Mouse (Mus musculus): ENCODE measurements around the gene Trpv4.

Trpv4 gene

DNA sequence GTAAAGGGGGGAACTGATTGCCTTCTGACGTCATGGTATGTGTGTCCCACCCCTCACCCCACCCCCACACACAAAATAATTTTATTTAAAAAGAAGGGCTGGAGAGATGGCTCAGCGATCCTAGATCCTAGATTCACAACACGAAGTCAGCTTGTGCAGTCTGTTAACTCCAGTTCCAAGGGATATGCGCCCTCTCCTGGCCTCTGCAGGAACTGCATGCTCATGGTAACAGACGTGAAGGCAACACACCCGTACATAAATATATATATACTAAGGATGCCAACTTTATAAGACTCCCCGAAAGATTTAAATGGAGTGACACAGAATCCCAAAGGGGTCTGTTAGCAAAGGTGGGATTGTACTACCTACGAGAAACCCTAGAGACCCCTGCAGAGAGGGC is 39.4 kb downstream of the Trpv4 start:
- peak; percentile 82 for DNase-seq (ENCODE audit: low read depth)

DNA sequence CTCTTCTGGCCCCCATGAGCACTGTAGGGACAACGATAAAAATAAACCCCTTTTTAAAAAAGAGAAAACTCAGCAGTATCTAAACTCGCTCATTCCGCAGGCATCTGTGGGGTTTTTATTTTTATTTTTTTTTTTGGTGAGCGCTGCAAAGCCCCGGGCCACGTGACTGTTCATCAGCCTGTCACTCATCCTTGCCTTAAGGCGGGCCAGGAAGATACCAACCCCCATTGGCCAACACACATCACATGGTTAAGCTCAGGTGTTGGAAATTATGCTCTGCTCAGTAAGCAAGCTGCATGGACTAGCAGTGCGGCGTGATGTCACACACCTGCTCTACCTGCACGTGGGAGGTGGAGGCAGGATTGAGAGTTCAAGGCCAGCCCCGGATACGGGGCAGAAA is 40.4 kb downstream of the Trpv4 start:
- DNase-seq (ENCODE audit: low read depth): peak; percentile 35

DNA sequence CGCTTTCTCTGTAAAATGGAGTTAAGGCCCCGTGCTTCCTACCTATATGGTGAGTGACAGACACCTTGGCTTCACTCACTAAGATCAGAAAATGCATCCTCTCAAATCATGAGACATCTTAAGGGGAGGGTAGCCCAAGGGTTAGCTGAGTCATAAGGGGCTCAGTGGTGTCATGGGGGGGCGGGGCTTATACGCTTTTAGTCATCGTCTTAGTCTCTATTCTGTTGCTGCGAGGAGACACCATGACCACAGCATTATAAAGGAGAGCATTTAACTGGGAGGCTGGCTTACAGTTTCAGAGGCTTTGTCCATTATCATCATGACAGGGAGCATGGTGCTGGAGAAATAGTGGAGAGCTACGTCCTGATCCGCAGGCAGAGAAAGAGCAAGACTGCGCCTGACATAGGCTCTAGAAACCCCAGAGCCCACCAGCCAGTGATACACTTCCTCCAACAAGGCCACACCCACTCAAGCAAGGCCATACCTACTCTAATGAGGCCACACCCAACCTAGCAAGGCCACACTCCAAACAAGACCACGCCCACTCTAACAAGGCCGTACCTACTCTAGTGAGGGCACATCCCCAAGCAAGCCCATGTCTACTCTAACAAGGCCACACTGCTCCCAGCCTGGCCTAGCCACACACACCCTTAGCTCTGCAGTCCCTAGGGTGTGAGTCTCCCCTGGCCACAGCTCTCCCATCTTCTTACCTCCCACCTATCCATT is 41.7 kb downstream of the Trpv4 start:
- DNase-seq (ENCODE audit: low read depth): peak; percentile 76

DNA sequence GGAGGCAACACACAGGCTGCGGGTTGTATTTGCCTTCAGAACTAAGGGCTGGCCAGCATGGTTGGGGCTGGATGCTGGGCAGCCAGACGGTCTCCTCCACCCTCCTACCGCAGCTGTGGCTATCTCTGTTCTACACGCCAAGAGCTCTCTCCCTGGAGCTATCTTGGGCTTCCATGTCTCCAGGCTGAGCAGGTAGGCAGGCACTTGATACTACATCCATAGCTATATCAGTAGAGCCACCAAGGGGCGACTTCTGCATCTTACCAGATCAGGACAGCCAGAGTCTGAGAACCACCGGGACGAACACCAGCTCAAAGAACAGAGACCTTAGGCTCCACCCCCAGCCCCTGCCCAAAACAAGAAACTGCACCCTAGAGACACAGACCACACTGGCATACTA is 43.4 kb downstream of the Trpv4 start:
- DNase-seq (ENCODE audit: low read depth): no peak

DNA sequence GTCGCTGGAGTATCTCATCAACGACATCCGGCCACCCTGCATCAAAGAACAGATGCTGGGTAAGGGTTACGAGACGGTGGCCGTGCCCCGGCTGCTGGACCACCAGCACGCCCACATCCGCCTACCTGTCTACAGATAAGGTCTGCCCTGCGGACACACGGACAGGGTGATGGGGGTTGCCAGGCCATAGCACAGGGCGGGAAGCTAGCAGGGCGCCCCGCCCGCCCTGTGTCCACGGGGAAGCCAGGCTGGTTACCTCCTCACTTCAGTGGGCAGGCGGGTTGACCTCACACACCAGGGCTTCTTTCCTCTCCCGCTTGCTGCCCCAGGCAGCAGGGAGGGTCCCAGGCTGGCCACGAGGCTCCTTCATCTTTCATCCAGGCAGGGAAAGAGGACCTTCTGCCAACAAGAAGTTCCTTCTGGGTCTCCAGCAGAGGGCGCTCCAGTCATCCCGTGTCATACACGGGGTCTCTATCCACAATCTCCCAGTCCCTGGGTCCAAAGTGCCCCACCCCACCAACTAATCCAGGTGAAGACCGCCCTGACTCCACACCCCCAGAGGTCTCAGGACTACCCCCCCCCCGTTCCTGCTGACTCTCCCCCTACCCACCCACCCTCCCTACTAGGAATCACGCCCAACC is 46.1 kb downstream of the Trpv4 start:
- DNase-seq (ENCODE audit: low read depth): peak; percentile 45

DNA sequence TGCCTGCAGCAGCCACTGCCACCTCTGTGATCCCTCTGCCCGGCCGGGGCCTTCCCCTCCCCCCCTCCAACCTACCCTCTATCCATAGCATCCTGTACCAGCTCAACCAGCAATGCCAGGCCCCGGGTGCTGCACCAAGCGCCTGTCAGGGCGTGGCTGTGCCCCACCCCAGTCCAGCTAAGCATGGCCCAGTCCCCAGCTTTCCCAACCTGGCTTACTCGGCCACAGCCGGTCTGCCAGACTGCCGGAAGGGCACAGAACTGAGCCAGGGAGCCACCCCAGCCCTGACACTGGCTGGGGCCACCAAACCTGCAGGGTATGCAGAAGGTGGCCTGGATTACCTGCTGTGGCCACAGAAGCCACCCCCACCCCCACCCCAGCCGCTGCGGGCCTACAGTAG is 47.0 kb downstream of the Trpv4 start:
- no peak for DNase-seq (ENCODE audit: low read depth)

DNA sequence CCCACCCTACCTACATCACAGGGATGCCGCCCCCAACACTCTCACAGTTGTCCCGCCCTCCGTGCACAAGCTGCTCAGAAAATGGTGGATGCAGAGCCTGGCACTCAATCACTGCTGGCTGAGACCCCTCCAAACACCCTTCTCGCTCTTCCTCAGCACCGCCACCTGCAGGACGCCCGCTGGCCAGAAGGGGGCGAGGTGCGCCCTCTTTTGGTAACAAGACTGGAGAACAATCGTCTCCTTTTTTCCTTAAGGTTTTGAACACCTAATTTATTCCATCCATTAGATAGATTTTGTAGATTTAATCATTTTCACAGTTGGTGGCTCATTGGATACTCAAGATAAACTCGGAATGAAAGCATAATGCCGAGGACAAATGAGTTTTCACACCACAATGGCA is 49.7 kb downstream of the Trpv4 start:
- DNase-seq (ENCODE audit: low read depth): peak; percentile 54

DNA sequence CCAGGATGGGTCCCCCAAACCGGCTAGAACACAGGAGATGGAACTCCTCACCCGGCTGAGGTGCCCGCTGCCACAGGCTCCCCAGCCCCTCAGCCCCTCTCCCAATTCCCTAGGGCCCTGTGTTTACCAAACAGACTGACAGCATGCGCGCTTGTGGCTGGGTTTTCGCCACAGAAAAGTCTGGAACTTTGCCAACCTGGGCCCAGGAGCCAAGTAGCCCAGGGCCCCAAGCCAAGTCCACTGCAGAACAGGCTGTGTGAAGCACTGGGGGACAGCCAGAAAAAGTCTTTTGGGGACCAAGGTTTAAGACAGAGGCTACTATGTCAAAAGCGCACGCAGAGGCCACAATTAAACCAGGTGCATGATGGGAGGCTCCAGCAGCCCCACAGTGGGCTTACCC is 50.6 kb downstream of the Trpv4 start:
- DNase-seq (ENCODE audit: low read depth): no peak

DNA sequence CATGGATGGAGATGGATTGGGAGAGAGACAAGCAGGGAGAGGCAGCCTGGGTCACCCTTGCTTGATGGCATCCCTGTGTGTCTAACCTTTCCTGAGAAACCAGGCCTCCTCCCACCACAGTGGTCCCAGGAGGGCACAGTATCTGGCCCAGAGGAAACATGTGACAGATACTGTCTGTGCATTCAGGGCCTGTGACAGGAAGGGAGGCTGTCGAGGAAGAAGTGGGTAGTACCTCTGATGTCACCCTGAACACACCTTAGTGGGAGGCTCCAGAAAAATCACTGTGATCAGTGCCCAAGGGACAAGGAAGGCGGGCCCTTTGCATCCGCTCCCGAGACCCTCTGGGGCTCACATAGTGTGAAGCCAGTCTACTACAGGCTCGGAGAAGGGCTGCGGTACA is 52.2 kb downstream of the Trpv4 start:
- no peak for DNase-seq (ENCODE audit: low read depth)

DNA sequence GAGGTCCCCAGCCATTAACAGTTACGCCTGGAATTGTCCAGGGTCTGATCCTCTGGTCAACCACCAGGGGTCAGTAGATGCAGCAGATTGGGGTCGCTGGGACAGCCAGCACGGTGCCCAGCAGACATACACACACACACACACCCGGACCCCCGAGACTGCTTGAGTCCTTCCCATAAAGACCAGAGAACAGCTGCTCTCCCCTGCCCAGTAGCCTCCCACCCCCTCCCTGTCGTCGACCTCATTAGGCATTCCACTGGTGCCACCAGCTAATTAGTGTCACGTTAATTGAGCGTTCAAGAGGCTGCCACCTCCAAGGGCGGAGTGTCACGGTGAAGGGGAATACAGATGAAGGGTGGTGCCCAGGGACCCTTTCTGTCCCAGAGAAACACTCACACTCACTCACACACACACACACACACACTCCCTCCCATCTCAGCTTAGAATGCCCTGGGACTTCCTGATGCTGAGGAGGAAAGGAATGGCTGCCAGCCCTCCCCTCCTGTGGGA is 53.4 kb downstream of the Trpv4 start:
- DNase-seq (ENCODE audit: low read depth): peak; percentile 36

DNA sequence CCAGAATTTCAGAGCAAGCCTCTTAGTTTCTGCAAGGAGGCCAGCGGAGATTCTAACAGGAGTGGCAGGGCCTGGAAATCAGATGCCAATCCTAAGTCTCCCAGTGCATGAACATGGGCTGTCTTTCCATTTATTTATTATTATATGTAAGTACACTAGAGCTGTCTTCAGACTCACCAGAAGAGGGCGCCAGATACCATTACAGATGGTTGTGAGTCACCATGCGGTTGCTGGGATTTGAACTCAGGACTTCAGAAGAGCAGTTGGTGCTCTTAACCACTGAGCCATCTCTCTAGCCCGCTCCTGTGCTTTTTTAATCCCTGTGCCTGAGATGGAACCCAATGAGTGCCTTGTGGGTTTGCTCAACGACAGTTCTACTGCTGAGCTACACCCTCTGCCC is 54.2 kb downstream of the Trpv4 start:
- peak; percentile 61 for DNase-seq (ENCODE audit: low read depth)

DNA sequence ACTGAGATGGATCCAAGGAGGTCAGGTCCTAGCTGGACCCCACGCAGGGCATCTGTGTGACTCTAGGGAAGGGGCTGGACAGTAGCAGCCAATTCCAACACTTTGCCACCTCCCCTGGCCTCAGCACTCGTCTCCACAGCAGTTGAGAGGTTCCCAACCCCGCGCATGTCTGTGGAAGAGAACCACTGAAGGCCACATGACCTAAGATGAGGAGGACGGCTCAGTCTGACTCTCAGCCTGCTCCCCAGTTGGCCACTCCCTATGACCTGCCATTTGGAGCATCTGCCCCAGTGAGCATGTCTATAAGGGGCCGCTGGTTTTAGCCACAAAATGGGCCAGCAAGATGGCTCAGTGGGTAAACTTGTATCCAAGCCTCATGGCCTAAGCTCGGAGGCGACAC is 56.2 kb downstream of the Trpv4 start:
- DNase-seq (ENCODE audit: low read depth): no peak

DNA sequence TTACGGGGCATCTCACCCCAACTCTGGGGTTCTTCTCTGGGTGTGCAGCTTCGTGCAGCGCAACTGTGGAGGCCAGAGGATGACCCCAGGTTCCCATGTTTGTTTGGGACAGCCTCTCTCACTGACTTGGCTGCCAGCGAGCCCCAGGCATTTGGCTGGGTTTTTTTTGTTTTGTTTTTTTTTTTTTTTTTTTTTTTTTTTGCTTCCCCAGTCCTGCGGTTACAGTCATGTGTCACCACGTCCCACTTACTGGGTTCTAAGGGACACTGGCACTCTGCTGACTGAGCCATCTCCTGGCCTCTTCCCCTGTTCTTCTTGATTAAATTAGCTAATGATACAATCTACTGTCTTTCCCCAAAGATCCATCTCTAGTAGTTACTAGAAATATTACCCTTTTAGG is 60.6 kb downstream of the Trpv4 start:
- DNase-seq (ENCODE audit: low read depth): peak; percentile 48

DNA sequence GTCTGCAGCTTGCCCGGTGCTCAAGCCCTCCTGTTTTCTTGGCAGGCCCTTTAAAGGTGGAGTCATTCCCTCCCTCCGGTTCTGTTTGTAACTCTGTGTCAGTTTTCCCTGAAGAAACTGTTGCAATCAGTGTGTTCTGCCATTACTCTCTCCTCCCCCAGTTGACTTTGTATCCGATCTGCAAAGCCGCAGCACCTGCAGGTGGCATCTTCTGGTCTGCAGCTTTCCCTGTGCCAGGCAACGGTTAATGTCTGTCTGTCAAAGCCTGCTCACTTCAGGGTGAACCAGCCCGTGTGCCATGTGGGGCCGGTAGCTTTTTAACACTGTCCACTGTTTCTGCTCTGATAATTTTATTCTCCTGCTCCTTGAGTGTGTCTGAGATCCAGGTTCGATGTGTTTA is 61.0 kb downstream of the Trpv4 start:
- DNase-seq (ENCODE audit: low read depth): no peak

DNA sequence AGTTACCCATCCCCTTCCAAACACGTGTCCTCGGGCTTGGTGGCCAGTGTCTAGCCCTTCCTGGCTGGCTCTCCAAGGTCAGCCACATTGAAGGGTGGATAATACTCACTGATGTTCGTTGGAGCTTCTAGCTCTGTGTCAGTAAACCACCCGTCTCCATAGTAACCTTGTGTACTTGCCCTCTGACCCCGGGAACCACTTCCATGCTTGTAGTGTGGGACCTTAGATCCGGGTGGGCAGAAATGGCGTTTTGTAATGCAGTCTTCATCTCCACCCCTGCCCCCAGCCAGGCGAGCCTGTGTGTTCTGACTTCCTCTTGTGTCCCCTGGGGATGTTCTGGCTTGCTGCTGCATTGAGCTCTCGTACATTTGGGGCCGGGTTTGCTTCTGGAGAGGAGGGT is 61.6 kb downstream of the Trpv4 start:
- DNase-seq (ENCODE audit: low read depth): peak; percentile 41

DNA sequence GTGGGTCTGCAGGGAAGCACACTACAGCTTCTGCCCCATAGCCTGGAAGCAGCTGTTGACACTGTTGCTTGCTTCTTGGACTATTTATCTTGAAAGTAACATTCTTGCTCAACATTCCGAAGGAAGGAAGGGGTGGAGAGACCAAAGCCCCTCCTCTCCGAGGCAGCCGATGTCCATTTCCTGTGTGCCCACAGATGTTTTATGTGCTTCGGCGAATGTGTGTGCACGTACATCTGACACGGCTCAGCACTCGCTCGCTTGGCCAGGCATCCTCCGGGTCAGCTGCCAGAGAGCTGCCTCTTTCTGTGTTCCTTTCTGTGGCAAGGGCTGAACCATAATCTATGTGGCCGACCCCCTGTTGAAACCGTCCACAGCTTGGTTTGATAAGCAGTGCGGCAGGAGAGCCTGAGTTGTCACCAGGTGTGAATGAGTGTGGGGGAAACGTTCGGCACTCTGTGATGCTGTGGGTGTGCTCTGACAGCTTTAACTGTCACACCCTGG is 63.4 kb downstream of the Trpv4 start:
- DNase-seq (ENCODE audit: low read depth): peak; percentile 87

DNA sequence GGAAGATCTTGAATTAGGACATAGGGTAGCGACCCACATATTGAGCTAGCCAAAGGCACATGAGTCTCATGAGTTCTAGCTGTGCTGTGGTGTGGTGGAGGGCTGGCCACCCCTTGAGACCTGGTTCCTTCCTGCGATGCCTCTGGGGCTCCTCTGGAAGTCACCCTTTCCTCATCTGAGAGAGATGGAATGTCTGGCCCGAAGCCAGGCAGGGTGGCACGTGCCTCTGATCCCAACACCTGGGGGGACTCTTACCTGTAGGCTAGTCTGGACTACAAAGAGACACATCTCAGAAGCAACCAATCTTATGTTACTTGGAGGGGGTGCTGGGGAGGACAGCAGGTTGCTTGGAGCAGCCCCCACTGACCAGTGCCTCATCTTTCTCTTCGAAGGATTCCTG is 64.3 kb downstream of the Trpv4 start:
- DNase-seq (ENCODE audit: low read depth): no peak

DNA sequence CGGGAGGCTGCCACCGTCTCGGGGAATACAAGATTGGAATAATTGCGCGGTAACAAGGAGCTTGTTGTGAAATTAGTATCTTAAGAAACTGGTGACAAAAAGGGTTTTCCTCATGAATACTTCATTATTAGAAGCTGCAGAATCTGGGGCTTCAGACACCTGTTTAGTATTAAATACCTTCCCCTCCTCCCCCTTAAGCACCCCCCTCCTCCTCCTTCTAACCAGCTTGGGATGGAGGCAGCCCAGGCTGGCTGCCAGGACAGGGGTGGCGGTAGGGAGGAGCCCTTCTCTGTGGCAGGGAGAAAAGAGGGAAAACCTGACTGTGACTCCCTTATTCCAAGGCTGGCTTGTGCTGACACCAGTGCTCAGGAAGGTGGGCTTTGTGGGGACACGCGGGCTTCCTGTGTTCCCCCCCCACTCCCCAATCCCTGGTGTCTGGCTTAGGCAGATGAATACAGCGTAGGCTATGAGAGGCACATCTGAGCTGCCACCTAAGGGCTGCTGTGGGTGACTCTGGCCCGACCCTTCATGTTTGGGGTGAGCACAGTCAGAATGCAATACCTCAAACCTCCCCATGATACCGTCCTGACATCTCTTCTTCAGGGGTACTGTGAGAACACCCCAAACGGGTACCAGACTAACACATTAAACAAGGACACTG is 64.9 kb downstream of the Trpv4 start:
- DNase-seq (ENCODE audit: low read depth): no peak

DNA sequence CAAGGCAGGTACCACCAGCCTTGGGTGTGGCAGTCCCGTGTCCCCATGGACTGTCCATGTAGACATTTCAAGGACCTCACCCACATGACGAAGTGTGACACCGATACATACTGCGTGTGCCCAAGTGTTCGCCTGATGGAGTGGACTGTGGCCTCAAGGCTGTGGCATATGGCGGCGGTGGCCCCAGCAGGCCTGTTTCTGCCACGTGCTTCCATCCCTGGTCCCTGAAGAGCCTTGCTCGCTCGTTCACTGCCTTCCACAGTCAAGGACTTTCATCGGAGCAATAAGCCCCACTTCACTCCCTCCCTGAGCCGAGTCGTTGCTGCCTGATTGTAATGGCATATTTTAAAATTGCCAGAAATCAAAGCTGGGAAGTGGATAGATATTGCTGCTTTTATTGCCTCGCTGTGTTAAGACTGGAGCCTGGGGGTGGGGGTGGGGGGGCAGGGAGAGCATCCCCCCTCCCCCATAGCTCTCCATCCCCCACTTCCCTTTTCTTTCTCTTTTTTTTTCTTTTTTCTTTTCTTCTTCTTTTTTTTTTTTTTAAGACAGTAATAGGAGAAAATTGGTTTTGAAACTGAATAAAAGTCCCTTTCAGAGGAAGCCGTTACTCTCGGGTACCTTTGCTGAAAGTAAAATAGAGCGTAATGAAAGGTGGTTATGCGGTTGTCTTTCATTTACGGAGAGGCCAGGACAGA is 65.6 kb downstream of the Trpv4 start:
- DNase-seq (ENCODE audit: low read depth): no peak

DNA sequence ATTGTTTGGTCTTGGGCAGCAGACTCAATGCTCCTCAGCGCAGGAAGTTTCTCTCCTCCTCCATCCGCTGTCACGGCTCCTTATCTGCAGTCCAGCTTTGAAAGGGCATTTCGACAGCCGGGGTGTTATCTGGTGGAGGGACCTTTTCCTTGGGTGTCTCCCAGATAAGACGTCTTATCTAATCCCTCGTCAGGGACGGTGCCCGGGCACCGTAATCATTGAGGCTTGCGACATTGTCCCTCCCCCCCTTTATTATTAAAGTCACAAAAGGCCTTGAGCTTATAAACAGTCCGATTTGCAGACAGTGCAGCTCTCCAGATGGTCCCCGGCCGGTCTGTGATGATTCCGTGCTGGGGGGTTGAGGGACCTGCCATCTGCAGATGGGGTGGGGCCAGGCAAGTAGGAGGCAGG is 67.1 kb downstream of the Trpv4 start:
- peak; percentile 92 for DNase-seq (ENCODE audit: low read depth)

DNA sequence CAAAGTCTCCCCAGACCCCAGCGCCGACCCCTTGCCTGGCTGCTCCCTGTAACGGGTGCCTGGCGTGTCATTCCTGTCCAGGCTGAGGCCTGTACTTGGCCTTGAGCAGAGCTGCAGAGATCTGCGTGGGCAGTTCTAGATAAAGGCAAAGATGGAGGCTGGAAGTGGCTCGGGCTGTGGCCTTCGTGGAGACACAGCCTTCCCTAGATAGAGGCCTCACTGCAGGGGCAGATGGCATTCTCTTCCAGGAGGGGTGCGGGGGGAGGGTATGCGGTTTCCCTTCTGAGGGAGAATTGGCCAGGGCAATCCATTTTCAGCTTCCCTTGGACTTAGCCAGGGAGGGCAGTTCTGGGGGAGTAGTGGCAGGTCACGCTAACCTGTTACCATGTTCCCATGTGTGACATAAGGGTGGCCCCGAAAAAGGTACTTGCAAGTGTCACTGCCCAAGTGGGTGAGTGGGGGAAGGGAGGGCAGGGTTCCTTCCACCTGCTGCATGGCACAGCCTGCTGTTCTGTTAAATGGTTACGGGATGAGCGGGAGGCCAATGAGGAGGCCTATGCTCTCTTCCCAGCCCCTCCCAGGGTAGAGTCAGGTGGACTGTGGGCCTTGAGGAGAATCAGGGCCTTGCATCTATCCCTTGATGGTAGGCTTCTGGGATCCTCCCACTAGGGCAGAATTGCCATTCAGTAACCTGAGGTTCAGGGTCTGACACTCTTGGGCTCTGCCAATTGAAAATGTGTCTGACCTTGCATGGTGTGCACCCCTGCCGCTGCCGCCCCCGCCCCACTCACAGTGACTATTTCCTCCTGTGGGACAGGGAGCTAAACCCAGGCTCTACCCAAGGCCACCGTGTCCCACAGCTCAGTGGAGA is 67.9 kb downstream of the Trpv4 start:
- DNase-seq (ENCODE audit: low read depth): peak; percentile 27
